Mouse (Mus musculus) CH12.LX (cell line): ENCODE measurements around the gene Adam21. TPM values are rescaled to one million over a fixed set of nuclear protein-coding genes. Genes with fewer than 3 reads are reported as not detected.
A peak's percentile ranks its signal among the peaks of the same experiment; 100 is the strongest.
"Not testable (repeated sequence)": the region's sequence is repeated elsewhere in the genome, so short reads cannot be mapped to it uniquely, and the experiment has no call there.

Source experiments
- DNase-seq: peaks from one replicate; pipeline ENCODE4 v3.0.0-alpha.2; 2013; ENCODE audit errors: extremely low read depth
- H3K27ac ChIP-seq: 2 replicates; pipeline ENCODE4 v1.5.1; 2012; ENCODE audit warnings: low read depth, mild to moderate bottlenecking, control low read depth, moderate library complexity; ENCODE audit not compliant: insufficient read depth
- H3K27me3 ChIP-seq: replicated peaks from 2 replicates; pipeline ENCODE3; 2012; ENCODE audit warnings: inconsistent platforms
- H3K36me3 ChIP-seq, 2 experiments: replicated peaks in 1 of 2; 2 replicates each; pipeline versions ENCODE3 to v1.6.1; 2012; ENCODE audit warnings: inconsistent platforms in 1 of 2, low read length in 1 of 2, mild to moderate bottlenecking in 1 of 2, mixed read lengths in 1 of 2, moderate library complexity in 1 of 2; ENCODE audit not compliant: control insufficient read depth in 1 of 2, insufficient read depth in 1 of 2
- H3K4me1 ChIP-seq, 2 experiments: 2 replicates each; pipeline ENCODE4 v1.6.1; 2012; ENCODE audit warnings: inconsistent platforms in 1 of 2, moderate library complexity in 1 of 2; ENCODE audit not compliant: insufficient read depth in 2 of 2, control insufficient read depth in 1 of 2
- H3K4me2 ChIP-seq: 2 replicates; pipeline ENCODE4 v1.6.1; 2012; ENCODE audit warnings: low read depth, mild to moderate bottlenecking, control low read depth; ENCODE audit not compliant: poor library complexity, insufficient read depth, severe bottlenecking
- H3K4me3 ChIP-seq, 3 experiments: fragments of 150-350 bp in 1 of 3; sonication (generic) in 1 of 3; replicated peaks in 1 of 3; 2 replicates each; pipeline versions ENCODE3 to v1.5.1; 2011 to 2012; ENCODE audit warnings: low read depth in 2 of 3, low read length in 2 of 3, mild to moderate bottlenecking in 2 of 3, moderate library complexity in 2 of 3, control low read depth in 1 of 3, improper control_type of control experiment in 1 of 3, inconsistent platforms in 1 of 3, mixed read lengths in 1 of 3; ENCODE audit not compliant: poor library complexity in 1 of 3
- H3K79me2 ChIP-seq: replicated peaks from 2 replicates; pipeline ENCODE4 v1.6.1; 2012; ENCODE audit warnings: mild to moderate bottlenecking, moderate library complexity; ENCODE audit not compliant: control insufficient read depth, poor library complexity, insufficient read depth, severe bottlenecking; ENCODE audit errors: extremely low read depth
- H3K9ac ChIP-seq: 2 replicates; pipeline ENCODE4 v1.6.1; 2012; ENCODE audit warnings: low read depth, mild to moderate bottlenecking, control low read depth, moderate library complexity; ENCODE audit not compliant: insufficient read depth
- H3K9me3 ChIP-seq: replicated peaks from 2 replicates; pipeline ENCODE3; 2012; ENCODE audit warnings: low read length, inconsistent platforms, mixed read lengths
- TBP ChIP-seq: conservative IDR thresholded peaks from 2 replicates; pipeline ENCODE4 v1.6.1; 2011; ENCODE audit warnings: low read depth, low read length, improper control_type of control experiment
- dilution Hi-C: fragments of 300-500 bp; cut with MboI; formaldehyde crosslinking; loops from 2 replicates; pipeline ENCODE4 v1.14.3; 2020; ENCODE audit warnings: low sequenced_read_pairs; ENCODE audit not compliant: extremely low pct_unique_long_range_greater_than_20kb, extremely low pct_ligation_motif_present
- in situ Hi-C: fragments of 300-500 bp; cut with MboI; formaldehyde crosslinking; loops from 3 replicates; pipeline ENCODE4 v1.14.3; 2019; ENCODE audit warnings: low sequenced_read_pairs, low pct_ligation_motif_present, low pct_unique_long_range_greater_than_20kb, mixed read lengths
- polyA plus RNA-seq: library from polyadenylated mRNA; unstranded; fragments of >175 nt; gene quantifications from 2 replicates; pipeline ENCODE4 v1.2.1, GENCODE M21; 2012; ENCODE audit warnings: low read depth; ENCODE audit not compliant: insufficient read length
- total RNA-seq, 2 experiments: library from RNA; depleted of rRNA; stranded (reverse); fragments of 300-350 nt in 1 of 2; fragments of >200 nt in 1 of 2; gene quantifications; 2 replicates each; pipeline ENCODE4 v1.2.3; 2012 to 2014

The Adam21 gene
- total and polyA plus RNA-seq, 3 experiments, result 0.07 TPM; not detected in 2

DNA sequence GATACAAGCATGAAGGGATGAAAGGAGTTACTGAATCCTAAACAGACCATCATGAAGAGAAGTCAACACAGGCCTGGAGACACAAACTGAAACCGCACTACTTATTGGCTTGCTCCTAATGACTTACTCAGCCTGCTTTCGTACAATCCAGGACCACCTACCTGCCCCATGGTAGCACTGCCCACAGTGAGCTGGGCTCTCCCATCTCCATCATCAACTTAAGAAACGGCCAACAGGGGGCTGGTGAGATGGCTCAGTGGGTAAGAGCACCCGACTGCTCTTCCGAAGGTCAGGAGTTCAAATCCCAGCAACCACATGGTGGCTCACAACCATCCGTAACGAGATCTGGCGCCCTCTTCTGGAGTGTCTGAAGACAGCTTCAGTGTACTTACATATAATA, 37.7 kb downstream of the Adam21 start:
- dilution Hi-C loops, in situ Hi-C loops, H3K4me2 ChIP-seq: not testable (repeated sequence)

More for the DNA sequence above, 37.7 kb downstream of the Adam21 start:
- DNase-seq, result peak; percentile 45
- H3K27me3 ChIP-seq, H3K9me3 ChIP-seq, H3K36me3 ChIP-seq, H3K27ac ChIP-seq, H3K4me3 ChIP-seq, H3K9ac ChIP-seq: not testable (repeated sequence)
- Histone ChIP-seq H3K79me2 (peaks cover 30% of the 10 kb centered on the region), H3K4me1 (peaks cover 2 to 18% of the 10 kb centered on the region in 2 experiments; a peak in 3 of 4 replicates)
- TF ChIP-seq TBP, result peak; percentile 91

Other genes with a start within 250 kb of the Adam21 start
- not detected in 2 replicates for gene Slc8a3, start 235.3 kb downstream of the Adam21 start, total RNA-seq (2012; rRNA removed)
- not detected in 2 replicates for gene Slc8a3, start 235.3 kb downstream of the Adam21 start, total RNA-seq (2014; rRNA removed)
- gene Slc8a3, start 235.3 kb downstream of the Adam21 start, polyA plus RNA-seq, result 0.11 TPM in 1 of 2 replicates, not detected in the other
- gene Gm4787, start 189.0 kb downstream of the Adam21 start, total RNA-seq (2012; rRNA removed), result 0.13 and 0.17 TPM in 2 replicates
- 0.08 and 0.11 TPM in 2 replicates for gene Gm4787, start 189.0 kb downstream of the Adam21 start, total RNA-seq (2014; rRNA removed)
- gene Gm4787, start 189.0 kb downstream of the Adam21 start, polyA plus RNA-seq, result 0.14 and 0.15 TPM in 2 replicates
- 0.30 and 0.42 TPM in 2 replicates for gene Adam4, start 146.5 kb downstream of the Adam21 start, total RNA-seq (2012; rRNA removed)
- gene Adam4, start 146.5 kb downstream of the Adam21 start, total RNA-seq (2014; rRNA removed), result 0.35 and 0.49 TPM in 2 replicates
- gene Adam4, start 146.5 kb downstream of the Adam21 start, polyA plus RNA-seq, result 0.33 and 0.34 TPM in 2 replicates
- 120 and 124 TPM in 2 replicates for gene Cox16, start 83.3 kb downstream of the Adam21 start, total RNA-seq (2012; rRNA removed)
- 315 and 321 TPM in 2 replicates for gene Cox16, start 83.3 kb downstream of the Adam21 start, total RNA-seq (2014; rRNA removed)
- gene Cox16, start 83.3 kb downstream of the Adam21 start, polyA plus RNA-seq, result 101 and 118 TPM in 2 replicates
- 52.2 and 54.8 TPM in 2 replicates for gene Gm20498, start 35.6 kb downstream of the Adam21 start, total RNA-seq (2012; rRNA removed)
- 24.6 and 25.7 TPM in 2 replicates for gene Gm20498, start 35.6 kb downstream of the Adam21 start, total RNA-seq (2014; rRNA removed)
- 30.9 and 32.6 TPM in 2 replicates for gene Gm20498, start 35.6 kb downstream of the Adam21 start, polyA plus RNA-seq
- 20.2 and 21.3 TPM in 2 replicates for gene Synj2bp, start 35.6 kb downstream of the Adam21 start, total RNA-seq (2012; rRNA removed)
- 43.1 and 49.5 TPM in 2 replicates for gene Synj2bp, start 35.6 kb downstream of the Adam21 start, total RNA-seq (2014; rRNA removed)
- 30.9 and 33.3 TPM in 2 replicates for gene Synj2bp, start 35.6 kb downstream of the Adam21 start, polyA plus RNA-seq
- gene Med6, start 26.5 kb upstream of the Adam21 start, total RNA-seq (2012; rRNA removed), result 32.3 and 40.9 TPM in 2 replicates
- 66.8 and 74.1 TPM in 2 replicates for gene Med6, start 26.5 kb upstream of the Adam21 start, total RNA-seq (2014; rRNA removed)
- 45.6 and 47.0 TPM in 2 replicates for gene Med6, start 26.5 kb upstream of the Adam21 start, polyA plus RNA-seq
- gene Ttc9, start 62.8 kb upstream of the Adam21 start, total RNA-seq (2012; rRNA removed), result not detected in 2 replicates
- gene Ttc9, start 62.8 kb upstream of the Adam21 start, total RNA-seq (2014; rRNA removed), result not detected in 2 replicates
- gene Ttc9, start 62.8 kb upstream of the Adam21 start, polyA plus RNA-seq, result 0.07 TPM in 1 of 2 replicates, not detected in the other
- gene Map3k9, start 212.7 kb upstream of the Adam21 start, total RNA-seq (2012; rRNA removed), result 0.34 and 0.38 TPM in 2 replicates
- gene Map3k9, start 212.7 kb upstream of the Adam21 start, total RNA-seq (2014; rRNA removed), result not detected in 2 replicates
- gene Map3k9, start 212.7 kb upstream of the Adam21 start, polyA plus RNA-seq, result 0.10 and 0.13 TPM in 2 replicates